9 mouse cellular contexts compared by ENCODE assay signal in genomic region chr19:4865147-4865546, GRCm38 (mm10). TPM values are rescaled to one million over a fixed set of nuclear protein-coding genes. Genes with fewer than 3 reads are reported as not detected.
A peak's percentile ranks its signal among the peaks of the same experiment; 100 is the strongest.
DNase-seq lines count a peak whose midpoint lies in the region; ATAC-seq and TF ChIP-seq lines count a peak whose summit lies in the region.
"Had no signal": no experiment of that assay in that cellular context is flagged by ENCODE, and none has a peak within 500 bp of the region (broad histone marks: within the 10 kb centered on the region; RNA-seq: fewer than 3 reads in every experiment).

No protein-coding gene starts in this region.

- WGBS in limb, embryonic 14.5 days = 5% methylated on average over 17 of the region's 17 CpGs

- DNase-seq in gastrocnemius, postnatal 14 days = peak; percentile 46
- no peak for DNase-seq in gastrocnemius, postnatal 4 days (ENCODE audit: low spot score in 2 of 2)
- peak; percentile 54 for DNase-seq in MEL-GATA-1-ER (ENCODE audit: extremely low read depth, low read depth)
- peak; percentile 33 to 39 for DNase-seq in heart, postnatal 10 days
- DNase-seq in limb, embryonic 14.5 days (ENCODE audit: low spot score) = no peak
- peak; percentile 20 for DNase-seq in splenic B cell, adult 2 months (ENCODE audit: low read depth, low spot score)
- no peak for DNase-seq in left cerebral cortex, adult 9 months (ENCODE audit: low spot score in 2 of 2)
- no peak for DNase-seq in cerebellum, adult 9-10 months

- peak overlapping the region; percentile 26 for H3K4me2 ChIP-seq in limb, embryonic 14.5 days (replicated peaks; ENCODE audit: low read depth, low read length, severe bottlenecking)

- no peak overlapping the region for H3K27ac ChIP-seq in limb, embryonic 14.5 days (replicated peaks; ENCODE audit: low read depth, low read length)

- TF ChIP-seq POLR2A in limb, embryonic 14.5 days (IDR thresholded peaks at IDR 0.05; ENCODE audit: borderline replicate concordance, extremely low read depth, insufficient read depth, insufficient read length) = no peak

- peaks cover 6% of the 10 kb centered on the region; the same call in 1 of the 2 replicates for H3K4me1 ChIP-seq in limb, embryonic 14.5 days (ENCODE audit: control insufficient read depth, insufficient read depth, low read length)

- H3K27me3 ChIP-seq in limb, embryonic 14.5 days (ENCODE audit: control insufficient read depth, insufficient read depth, low read length) = no peaks in the 10 kb centered on the region
- H3K27me3 ChIP-seq in splenic B cell, adult 2 months (ENCODE audit: control insufficient read depth, insufficient read depth, low read length, poor library complexity, severe bottlenecking) = no peaks in the 10 kb centered on the region

- ATAC-seq in limb, embryonic 14.5 days (ENCODE audit: low FRiP score, low read depth) = no peak

- H3K36me3 ChIP-seq in limb, embryonic 14.5 days (ENCODE audit: control insufficient read depth, insufficient read depth, low read length) = 0 out of 2 replicates have a peak, but pooled peaks cover under 1% of the 10 kb centered on the region
- H3K36me3 ChIP-seq in splenic B cell, adult 2 months (ENCODE audit: control insufficient read depth, insufficient read depth, low read length, poor library complexity, severe bottlenecking) = no peaks in the 10 kb centered on the region

- H3K4me3 ChIP-seq in limb, embryonic 14.5 days (replicated peaks; ENCODE audit: low read length) = no peak overlapping the region

- intact Hi-C loops in gastrocnemius, postnatal 14 days (cut with DNase I; ENCODE audit: low total_unique reads) = no loop called here
- intact Hi-C loops in heart, postnatal 10 days (cut with DNase I) = no loop called here

- H3K9me3 ChIP-seq in limb, embryonic 14.5 days (ENCODE audit: control insufficient read depth, low read length) = no peaks in the 10 kb centered on the region

- no peak overlapping the region for H3K9ac ChIP-seq in limb, embryonic 14.5 days (ENCODE audit: low read depth, low read length, severe bottlenecking)

RNA-seq across cellular contexts. Expression of gene Ctsf, which starts 10.2 kb away (rescaled TPM):
- total RNA-seq in gastrocnemius, postnatal 14 days (2021) = 10 to 100 TPM; 29.5 to 38.2 TPM
- 10 to 100 TPM; 38.9 to 40.9 TPM for total RNA-seq in gastrocnemius, postnatal 4 days (2021)
- 10 to 100 TPM; 54.7 to 56.0 TPM for total RNA-seq in heart, postnatal 10 days (2021)
- polyA plus RNA-seq in limb, embryonic 14.5 days (2012; rRNA removed) = 49.9 and 84.7 TPM in 2 replicates
- polyA plus RNA-seq in limb, embryonic 14.5 days (2014; fragmentation: Nextera tagmentation; extraction: Ambion mirVana) = 38.9 and 45.9 TPM in 2 replicates

RNA-seq across cellular contexts. Expression of gene Actn3, which starts 12.6 kb away (rescaled TPM):
- total RNA-seq in gastrocnemius, postnatal 14 days (2021) = 1,000 to 10,000 TPM; 5,946 to 6,289 TPM
- 1,000 to 10,000 TPM; 1,624 to 1,725 TPM for total RNA-seq in gastrocnemius, postnatal 4 days (2021)
- total RNA-seq in heart, postnatal 10 days (2021) = under 1 TPM; 0.37 to 0.53 TPM
- polyA plus RNA-seq in limb, embryonic 14.5 days (2012; rRNA removed) = 8.3 and 8.7 TPM in 2 replicates
- polyA plus RNA-seq in limb, embryonic 14.5 days (2014; fragmentation: Nextera tagmentation; extraction: Ambion mirVana) = 11.9 and 12.9 TPM in 2 replicates
- polyA plus RNA-seq: liver, adult 2 months had no signal

RNA-seq across cellular contexts. Expression of gene Zdhhc24, which starts 13.3 kb away (rescaled TPM):
- 1 to 10 TPM; 3.3 to 3.7 TPM for total RNA-seq in gastrocnemius, postnatal 14 days (2021)
- total RNA-seq in gastrocnemius, postnatal 4 days (2021) = 1 to 10 TPM; 6.3 to 7.1 TPM
- total RNA-seq in heart, postnatal 10 days (2021) = 1 to 10 TPM; 4.0 to 5.0 TPM
- 22.7 and 30.9 TPM in 2 replicates for polyA plus RNA-seq in limb, embryonic 14.5 days (2012; rRNA removed)
- 7.7 and 9.7 TPM in 2 replicates for polyA plus RNA-seq in limb, embryonic 14.5 days (2014; fragmentation: Nextera tagmentation; extraction: Ambion mirVana)

RNA-seq across cellular contexts. Expression of gene Ccdc87, which starts 26.0 kb away (rescaled TPM):
- total RNA-seq in gastrocnemius, postnatal 14 days (2021) = not detected
- total RNA-seq in gastrocnemius, postnatal 4 days (2021) = under 1 TPM in 1 of 2 experiments, not detected in 1; 0.07 TPM
- total RNA-seq in heart, postnatal 10 days (2021) = not detected
- polyA plus RNA-seq in limb, embryonic 14.5 days (2012; rRNA removed) = 0.03 and 0.05 TPM in 2 replicates
- polyA plus RNA-seq in limb, embryonic 14.5 days (2014; fragmentation: Nextera tagmentation; extraction: Ambion mirVana) = 0.06 and 0.26 TPM in 2 replicates
- total RNA-seq: liver, adult 2 months had no signal
- polyA plus RNA-seq: liver, adult 2 months had no signal

RNA-seq across cellular contexts. Expression of gene Ccs, which starts 26.0 kb away (rescaled TPM):
- total RNA-seq in gastrocnemius, postnatal 14 days (2021) = 10 to 100 TPM; 31.4 to 34.1 TPM
- 10 to 100 TPM; 40.7 to 44.0 TPM for total RNA-seq in gastrocnemius, postnatal 4 days (2021)
- total RNA-seq in heart, postnatal 10 days (2021) = 10 to 100 TPM; 36.0 to 36.9 TPM
- polyA plus RNA-seq in limb, embryonic 14.5 days (2012; rRNA removed) = 57.2 and 65.9 TPM in 2 replicates
- 63.2 and 64.8 TPM in 2 replicates for polyA plus RNA-seq in limb, embryonic 14.5 days (2014; fragmentation: Nextera tagmentation; extraction: Ambion mirVana)

Comparison
In these comparisons a context has a peak if more than half of its experiments do, and no peak if none do; other contexts are left out.
1. DNase-seq: peak in gastrocnemius, postnatal 14 days (single experiment), MEL-GATA-1-ER (single experiment), heart, postnatal 10 days (2 of 2) and splenic B cell, adult 2 months (single experiment); none in gastrocnemius, postnatal 4 days (0 of 2), limb, embryonic 14.5 days (single experiment), left cerebral cortex, adult 9 months (0 of 2) and cerebellum, adult 9-10 months (single experiment).
2. RNA of gene Actn3, which starts 12.6 kb away (total RNA-seq): 5,946 to 6,289 TPM in gastrocnemius, postnatal 14 days and 1,624 to 1,725 TPM in gastrocnemius, postnatal 4 days; 0.37 to 0.53 TPM in heart, postnatal 10 days; every median in the first group is over 1,000 times any median in the second.